Mouse (Mus musculus): ENCODE data around the gene Tmem43. TPM values are rescaled to one million over a fixed set of nuclear protein-coding genes. Genes with fewer than 3 reads are reported as not detected.

Tmem43 gene
- polyA plus RNA-seq, 1 experiment from 2014 or later: 50.4 TPM

DNA sequence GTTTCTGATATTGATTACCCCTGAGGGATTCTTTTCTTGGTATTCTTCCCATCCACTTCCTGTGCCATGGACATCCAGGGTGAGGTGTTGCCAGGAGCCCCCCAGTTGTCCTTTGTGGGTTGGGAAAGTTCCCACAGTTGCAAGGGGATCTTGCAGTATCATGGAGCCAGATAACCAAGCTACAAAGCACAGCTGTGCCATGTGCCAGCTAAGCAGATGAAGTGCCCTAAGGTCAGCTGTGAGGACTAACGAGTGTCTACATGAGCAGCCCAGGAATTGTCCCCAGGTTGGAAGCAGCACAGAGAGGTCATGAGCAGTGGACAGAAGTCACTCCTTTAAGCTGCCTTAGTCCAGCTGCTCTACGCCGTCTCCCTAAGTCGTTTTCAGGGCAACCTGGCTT is 52.0 kb downstream of the Tmem43 start:
- WGBS: 87% methylated on average over 4 of the region's 4 CpGs
- H3K9ac ChIP-seq: no peak overlapping the region
- H3K4me1 ChIP-seq (replicated peaks): peaks cover 3% of the 10 kb centered on the region
- H3K27ac ChIP-seq (replicated peaks): no peak overlapping the region
- H3K4me3 ChIP-seq: no peak overlapping the region
- no peaks in the 10 kb centered on the region for H3K27me3 ChIP-seq
- no peak overlapping the region for H3K4me2 ChIP-seq
- no peaks in the 10 kb centered on the region for H3K9me3 ChIP-seq
- ATAC-seq (ENCODE audit: low FRiP score, low read depth): no peak
- H3K36me3 ChIP-seq: peaks cover 31% of the 10 kb centered on the region

DNA sequence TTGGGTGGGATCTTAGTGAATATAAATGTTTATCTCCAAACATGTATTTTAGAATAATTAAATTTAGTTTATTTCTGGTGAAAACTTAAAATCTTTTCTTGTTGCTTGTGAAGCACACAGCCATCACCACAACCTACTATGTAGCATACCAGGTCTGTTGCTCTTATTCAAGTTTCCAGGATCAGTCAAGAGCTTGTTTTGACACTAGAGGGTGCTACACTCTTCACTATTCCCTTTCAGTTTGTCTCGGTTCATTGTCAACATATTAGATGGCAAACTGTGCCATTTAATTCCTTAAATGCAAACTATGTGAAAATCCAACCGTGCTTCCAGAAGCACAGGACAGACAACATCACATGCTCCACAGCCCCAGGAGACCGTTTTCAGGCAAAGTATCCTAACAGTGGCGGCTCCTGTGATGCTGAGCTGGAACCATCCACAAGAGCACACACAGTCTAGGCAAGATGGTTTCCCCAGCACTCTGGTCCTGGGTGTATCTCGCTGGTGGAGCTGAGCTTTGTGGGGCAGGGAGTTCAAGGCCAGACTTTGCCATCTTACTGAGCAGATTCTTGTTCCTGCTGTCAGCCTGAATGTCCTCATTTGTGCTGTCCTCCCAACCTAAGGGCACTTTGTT is 53.8 kb downstream of the Tmem43 start:
- Histone ChIP-seq H3K9me3 (no peaks in the 10 kb centered on the region), H3K27me3 (no peaks in the 10 kb centered on the region), H3K36me3 (peaks cover 16% of the 10 kb centered on the region; the same call in 1 of the 2 replicates), H3K4me3 (no peak overlapping the region), H3K27ac (replicated peaks) (no peak overlapping the region), H3K4me1 (replicated peaks) (peaks cover 3% of the 10 kb centered on the region), H3K4me2 (no peak overlapping the region), H3K9ac (no peak overlapping the region)
- ATAC-seq (ENCODE audit: low FRiP score, low read depth): peak; percentile 85
- 45% methylated on average over 5 of the region's 5 CpGs for WGBS

DNA sequence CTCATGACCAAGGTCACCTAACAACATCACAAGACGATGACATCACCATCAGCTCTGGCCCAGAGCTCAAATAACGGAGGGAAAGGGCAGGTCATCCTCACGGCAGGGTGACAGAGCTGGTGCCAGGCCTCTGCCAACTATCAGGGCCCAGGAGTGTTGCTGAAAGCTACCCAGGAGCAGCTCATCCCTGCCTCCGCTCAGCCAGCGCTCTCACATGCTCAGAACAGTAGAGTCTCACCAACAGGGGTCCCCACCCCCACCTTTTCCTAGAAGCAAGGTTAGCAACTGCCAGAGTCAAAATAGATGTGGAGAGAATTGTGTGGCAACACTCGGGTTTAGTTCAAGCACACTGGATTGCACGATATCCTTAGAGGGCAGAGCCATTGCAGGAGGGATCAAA is 54.8 kb downstream of the Tmem43 start:
- Histone ChIP-seq H3K4me2 (no peak overlapping the region), H3K4me3 (no peak overlapping the region), H3K27ac (replicated peaks) (no peak overlapping the region), H3K36me3 (peaks cover 8% of the 10 kb centered on the region; the same call in 1 of the 2 replicates), H3K9me3 (no peaks in the 10 kb centered on the region), H3K27me3 (no peaks in the 10 kb centered on the region), H3K4me1 (replicated peaks) (peaks cover 3% of the 10 kb centered on the region), H3K9ac (no peak overlapping the region)
- 86% methylated on average over 7 of the region's 7 CpGs for WGBS
- no peak for ATAC-seq (ENCODE audit: low FRiP score, low read depth)

DNA sequence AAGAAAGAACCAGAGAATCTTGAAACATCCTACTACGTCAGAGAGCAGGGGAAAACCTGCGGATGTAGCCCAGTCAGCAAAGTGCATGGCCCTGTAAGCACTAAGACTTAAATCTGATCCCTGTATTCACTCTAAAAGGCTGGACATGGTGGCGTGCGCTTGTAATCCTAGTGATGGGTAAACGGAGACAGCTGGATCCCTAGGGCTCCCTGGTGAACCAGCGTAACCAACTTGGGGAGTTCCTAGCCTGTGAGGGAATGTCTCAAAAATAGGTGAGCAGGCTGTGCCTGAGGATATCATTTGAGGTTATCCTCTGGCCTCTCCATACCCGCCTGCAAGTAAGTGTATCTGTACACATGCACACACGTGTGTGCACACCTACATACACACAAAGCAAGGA is 57.2 kb downstream of the Tmem43 start:
- ATAC-seq (ENCODE audit: low FRiP score, low read depth): no peak
- H3K9me3 ChIP-seq: no peaks in the 10 kb centered on the region
- no peak overlapping the region for H3K27ac ChIP-seq (replicated peaks)
- H3K27me3 ChIP-seq: no peaks in the 10 kb centered on the region
- H3K9ac ChIP-seq: no peak overlapping the region
- H3K4me2 ChIP-seq: no peak overlapping the region
- H3K4me3 ChIP-seq: no peak overlapping the region
- WGBS: 94% methylated on average over 8 of the region's 8 CpGs
- peaks cover 3% of the 10 kb centered on the region for H3K4me1 ChIP-seq (replicated peaks)
- H3K36me3 ChIP-seq: no peaks in the 10 kb centered on the region

DNA sequence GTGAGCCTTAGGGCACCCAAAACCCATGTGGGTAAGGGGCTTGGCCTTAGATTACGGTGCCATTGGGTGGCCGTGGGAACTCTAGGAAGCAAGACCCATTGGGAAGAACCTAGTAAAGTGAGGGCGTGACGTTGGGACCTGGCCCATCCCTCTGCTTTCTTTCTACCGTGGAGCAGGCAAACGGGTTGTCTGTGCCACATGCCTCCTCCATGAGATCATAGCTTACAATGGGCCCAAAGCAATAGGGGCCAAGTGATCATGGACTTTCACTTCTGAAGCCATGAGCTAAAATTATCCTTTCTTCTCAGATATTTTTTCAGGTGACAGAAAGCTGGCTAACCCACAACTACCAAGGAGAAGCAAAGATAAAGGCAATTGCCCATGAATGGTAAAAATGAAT is 57.8 kb downstream of the Tmem43 start:
- H3K27ac ChIP-seq (replicated peaks): no peak overlapping the region
- H3K9me3 ChIP-seq: no peaks in the 10 kb centered on the region
- no peaks in the 10 kb centered on the region for H3K27me3 ChIP-seq
- H3K4me2 ChIP-seq: no peak overlapping the region
- WGBS: 92% methylated on average over 6 of the region's 6 CpGs
- ATAC-seq (ENCODE audit: low FRiP score, low read depth): no peak
- H3K4me3 ChIP-seq: no peak overlapping the region
- no peaks in the 10 kb centered on the region for H3K36me3 ChIP-seq
- peaks cover 3% of the 10 kb centered on the region for H3K4me1 ChIP-seq (replicated peaks)
- H3K9ac ChIP-seq: no peak overlapping the region

DNA sequence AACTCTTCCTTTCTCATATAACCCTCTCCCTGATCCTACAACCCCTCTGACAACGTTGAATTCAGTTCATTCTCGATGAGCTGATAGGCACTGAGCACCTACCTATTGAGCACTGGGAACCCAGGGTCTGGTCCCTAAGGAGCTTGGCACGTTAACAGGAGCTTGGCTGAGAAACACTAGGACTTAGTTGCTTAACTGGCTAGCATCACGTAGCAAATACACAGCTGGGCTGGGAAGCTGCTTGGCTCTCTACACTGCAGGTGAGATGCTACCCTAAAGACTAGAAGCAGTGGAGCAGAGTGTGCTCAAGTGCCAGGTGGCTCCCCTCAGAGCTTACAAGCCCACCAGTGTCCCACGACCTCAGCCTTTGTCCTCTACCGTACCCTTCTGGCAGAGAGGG is 59.2 kb downstream of the Tmem43 start:
- H3K4me3 ChIP-seq: no peak overlapping the region
- H3K27ac ChIP-seq (replicated peaks): no peak overlapping the region
- WGBS: 77% methylated on average over 6 of the region's 6 CpGs
- no peaks in the 10 kb centered on the region for H3K9me3 ChIP-seq
- H3K4me1 ChIP-seq (replicated peaks): no peaks in the 10 kb centered on the region; the same call in 1 of the 2 replicates
- no peaks in the 10 kb centered on the region for H3K27me3 ChIP-seq
- no peak overlapping the region for H3K4me2 ChIP-seq
- H3K36me3 ChIP-seq: no peaks in the 10 kb centered on the region
- no peak for ATAC-seq (ENCODE audit: low FRiP score, low read depth)
- no peak overlapping the region for H3K9ac ChIP-seq

DNA sequence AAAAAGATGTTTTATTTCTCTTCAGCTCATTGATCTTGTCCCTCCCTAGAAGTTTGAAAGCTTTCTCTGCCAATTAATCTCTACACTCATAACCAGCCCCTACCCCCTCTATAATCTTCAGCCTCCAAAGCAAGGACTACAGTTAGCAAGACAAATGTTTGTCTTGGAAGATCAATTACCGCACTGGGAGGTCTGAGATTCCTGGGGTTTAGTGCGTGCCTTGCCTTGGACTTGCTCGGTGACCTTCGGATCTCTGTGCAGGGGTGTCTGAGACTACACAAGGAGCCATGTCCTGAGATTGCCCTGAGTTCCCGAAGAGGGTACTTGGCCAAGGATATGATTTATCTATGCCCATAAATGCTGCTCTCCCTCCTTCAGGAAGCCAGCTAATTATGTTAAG is 59.9 kb downstream of the Tmem43 start:
- Histone ChIP-seq H3K4me2 (no peak overlapping the region), H3K27me3 (no peaks in the 10 kb centered on the region), H3K4me3 (no peak overlapping the region), H3K9ac (no peak overlapping the region), H3K9me3 (no peaks in the 10 kb centered on the region), H3K27ac (replicated peaks) (no peak overlapping the region), H3K36me3 (no peaks in the 10 kb centered on the region), H3K4me1 (replicated peaks) (no peaks in the 10 kb centered on the region; the same call in 1 of the 2 replicates)
- ATAC-seq (ENCODE audit: low FRiP score, low read depth): no peak
- 58% methylated on average over 5 of the region's 5 CpGs for WGBS

DNA sequence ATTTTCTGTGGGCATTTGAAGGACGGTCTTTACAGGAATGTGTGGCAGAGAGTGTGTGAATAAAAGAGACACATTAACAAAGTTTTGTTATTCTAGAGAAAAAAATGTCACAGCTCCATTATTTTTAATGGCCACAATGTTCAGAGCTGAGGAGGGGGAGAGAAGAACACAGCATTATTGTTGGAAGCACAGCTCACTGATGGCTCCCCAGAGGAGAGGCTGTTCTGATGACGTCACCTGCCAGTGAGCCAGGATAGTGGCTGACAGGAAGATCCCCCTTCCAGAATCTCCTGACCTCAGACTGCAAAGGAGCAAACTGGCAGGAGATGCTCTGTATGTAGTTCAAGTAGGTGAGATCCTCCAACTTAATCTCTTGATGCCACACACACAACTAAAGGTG is 60.3 kb downstream of the Tmem43 start:
- Histone ChIP-seq H3K27me3 (no peaks in the 10 kb centered on the region), H3K4me2 (no peak overlapping the region), H3K9me3 (no peaks in the 10 kb centered on the region), H3K4me1 (replicated peaks) (no peaks in the 10 kb centered on the region; the same call in 1 of the 2 replicates), H3K36me3 (no peaks in the 10 kb centered on the region), H3K27ac (replicated peaks) (no peak overlapping the region), H3K9ac (no peak overlapping the region), H3K4me3 (no peak overlapping the region)
- no peak for ATAC-seq (ENCODE audit: low FRiP score, low read depth)
- 35% methylated on average over 2 of the region's 2 CpGs for WGBS

DNA sequence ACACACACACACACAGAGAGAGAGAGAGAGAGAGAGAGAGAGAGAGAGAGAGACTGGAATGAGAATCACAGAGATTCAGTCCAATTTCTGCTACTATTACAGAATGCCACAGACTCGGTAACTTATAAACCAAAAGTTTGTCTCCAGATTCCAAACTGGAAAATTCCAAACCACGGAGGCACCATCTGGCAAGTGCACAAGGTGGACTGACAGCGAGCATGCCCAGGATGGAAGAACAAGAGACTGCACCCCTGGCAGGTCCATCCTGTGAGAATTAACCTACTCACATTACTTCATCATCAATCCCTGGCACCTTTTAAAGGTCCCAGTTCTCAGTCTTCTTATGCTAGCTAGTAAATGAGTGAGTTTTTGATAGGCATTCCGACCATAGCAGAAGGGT is 60.8 kb downstream of the Tmem43 start:
- H3K27me3 ChIP-seq: no peaks in the 10 kb centered on the region
- WGBS: 88% methylated on average over 4 of the region's 4 CpGs
- no peaks in the 10 kb centered on the region for H3K36me3 ChIP-seq
- H3K27ac ChIP-seq (replicated peaks): no peak overlapping the region
- H3K9me3 ChIP-seq: no peaks in the 10 kb centered on the region
- no peak overlapping the region for H3K4me2 ChIP-seq
- no peak for ATAC-seq (ENCODE audit: low FRiP score, low read depth)
- H3K4me3 ChIP-seq: no peak overlapping the region
- no peak overlapping the region for H3K9ac ChIP-seq
- no peaks in the 10 kb centered on the region; the same call in 1 of the 2 replicates for H3K4me1 ChIP-seq (replicated peaks)

DNA sequence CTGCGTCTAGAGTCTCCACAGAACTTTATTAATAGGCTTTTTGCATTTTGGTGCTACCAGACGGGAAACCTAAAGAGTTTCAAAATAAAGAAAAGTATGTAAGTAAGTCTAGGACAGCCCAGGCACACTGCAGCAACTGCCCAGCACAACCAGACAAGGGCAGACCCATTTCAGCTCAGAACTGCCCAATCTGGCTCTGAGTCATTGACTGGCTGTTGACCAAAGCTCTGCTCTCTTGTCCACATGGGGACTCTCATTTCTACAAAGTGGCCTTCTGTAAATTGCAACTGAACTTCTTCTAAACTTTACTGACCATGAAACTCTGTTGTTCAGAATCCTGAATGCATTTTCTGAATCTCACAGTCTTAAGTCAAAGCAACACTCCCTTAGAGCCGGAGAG is 61.7 kb downstream of the Tmem43 start:
- ATAC-seq (ENCODE audit: low FRiP score, low read depth): no peak
- Histone ChIP-seq H3K27ac (replicated peaks) (no peak overlapping the region), H3K4me3 (no peak overlapping the region), H3K27me3 (no peaks in the 10 kb centered on the region), H3K36me3 (no peaks in the 10 kb centered on the region), H3K9me3 (no peaks in the 10 kb centered on the region), H3K9ac (no peak overlapping the region), H3K4me1 (replicated peaks) (no peaks in the 10 kb centered on the region; the same call in 1 of the 2 replicates), H3K4me2 (no peak overlapping the region)
- WGBS: 65% methylated on average over 3 of the region's 3 CpGs

DNA sequence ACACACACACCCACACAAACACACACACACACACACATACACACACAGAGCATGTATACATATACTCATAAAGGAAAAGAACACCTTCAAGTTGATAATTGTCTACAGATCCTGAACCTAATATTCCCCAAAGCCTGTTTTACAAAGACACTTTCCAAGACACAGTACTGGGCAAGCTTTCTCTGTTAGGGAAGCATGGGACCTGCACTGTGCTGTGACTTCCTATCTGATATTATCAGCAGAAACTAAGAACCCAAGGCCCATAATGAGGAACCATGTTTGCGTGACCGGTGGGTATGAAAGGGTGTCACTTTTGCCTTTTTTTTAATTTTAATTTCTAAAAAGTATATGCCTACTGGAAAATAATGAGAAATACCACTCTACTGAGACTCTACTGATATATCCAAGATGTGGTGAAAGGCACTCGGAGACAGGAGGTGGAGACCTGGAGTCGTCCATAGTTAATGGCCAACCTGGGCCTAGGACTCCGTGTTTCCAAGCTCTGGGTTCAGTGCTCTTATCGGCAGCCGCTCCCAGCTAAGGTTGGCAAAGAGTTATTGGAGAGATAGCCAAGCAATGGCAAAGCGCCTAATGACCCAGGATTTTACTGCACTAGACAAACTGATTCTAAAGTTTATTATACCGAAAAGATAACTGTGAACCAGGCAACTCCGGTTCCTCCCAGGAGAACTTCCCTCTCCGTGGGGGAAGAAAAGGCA is 62.7 kb downstream of the Tmem43 start:
- 90% methylated on average over 11 of the region's 11 CpGs for WGBS
- H3K9me3 ChIP-seq: no peaks in the 10 kb centered on the region
- H3K36me3 ChIP-seq: no peaks in the 10 kb centered on the region
- H3K9ac ChIP-seq: no peak overlapping the region
- H3K4me2 ChIP-seq: no peak overlapping the region
- no peaks in the 10 kb centered on the region for H3K27me3 ChIP-seq
- no peak overlapping the region for H3K27ac ChIP-seq (replicated peaks)
- peaks cover 2% of the 10 kb centered on the region; the same call in 1 of the 2 replicates for H3K4me1 ChIP-seq (replicated peaks)
- no peak for ATAC-seq (ENCODE audit: low FRiP score, low read depth)
- H3K4me3 ChIP-seq: no peak overlapping the region
